Mouse (Mus musculus) embryo, embryonic 10 days (tissue): ENCODE data around the gene Ccdc92b.

Experiments used
- DNase-seq: peaks from one replicate; pipeline ENCODE4 v3.0.0-alpha.2; 2015; ENCODE audit warnings: low spot score

Ccdc92b gene

DNA sequence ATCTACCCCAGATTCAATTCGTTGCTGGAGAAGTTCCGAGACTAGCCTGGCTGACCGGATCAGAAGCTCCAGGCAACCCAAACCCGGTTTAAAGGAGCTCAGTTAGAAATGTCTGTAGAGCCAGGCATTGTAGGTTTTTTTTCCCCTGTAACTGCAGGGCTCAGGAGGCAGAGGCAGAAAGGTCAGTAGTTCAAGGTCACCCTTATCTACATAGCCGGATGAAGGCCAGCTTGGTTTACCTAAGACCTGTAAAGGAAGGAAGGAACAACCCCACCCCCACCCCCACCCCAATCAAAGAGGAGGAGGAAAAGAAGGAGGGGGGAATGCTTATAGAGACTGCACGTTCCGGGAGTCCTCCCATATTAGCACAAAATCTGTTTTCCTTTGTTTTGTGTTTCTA lies 8.0 kb upstream of the Ccdc92b start:
- no peak for DNase-seq

DNA sequence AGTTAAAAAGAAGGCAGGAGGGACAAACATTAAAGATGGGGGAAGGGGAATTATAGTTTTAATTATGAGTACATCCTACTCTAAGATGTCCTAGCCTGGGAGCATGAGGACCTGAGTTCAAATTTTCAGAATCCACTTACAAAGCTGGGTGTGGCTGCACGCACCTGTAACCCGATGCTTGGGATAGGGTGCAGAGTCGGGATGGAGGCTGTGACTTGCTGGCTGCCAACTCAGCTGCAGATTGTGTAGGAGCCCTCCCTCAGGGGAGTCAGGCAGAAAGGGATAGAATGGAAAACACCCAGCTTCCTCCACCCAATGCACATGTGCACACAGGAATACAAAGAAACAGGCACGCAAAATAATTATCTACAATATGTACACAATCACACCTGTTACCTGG lies 6.0 kb upstream of the Ccdc92b start:
- DNase-seq = no peak

DNA sequence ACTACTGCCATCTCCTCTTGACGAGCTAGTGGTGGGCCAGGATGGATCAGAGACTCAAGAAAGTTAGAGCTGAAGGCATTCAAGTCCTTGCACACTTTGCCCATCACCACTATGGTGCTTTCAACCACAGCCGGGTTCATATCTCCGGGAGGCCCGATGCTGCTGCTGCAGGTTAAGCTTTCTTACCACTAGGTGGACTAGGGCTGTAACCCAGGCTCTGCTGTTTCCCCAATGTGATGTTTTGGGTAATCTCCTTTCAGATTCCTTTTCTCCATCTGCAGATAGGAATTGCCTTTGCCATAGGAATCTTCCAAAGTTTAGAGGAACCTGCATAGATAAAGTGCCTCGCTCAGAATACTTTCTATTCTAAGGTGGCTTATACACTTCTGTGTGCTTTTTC lies 3.8 kb upstream of the Ccdc92b start:
- DNase-seq = no peak

DNA sequence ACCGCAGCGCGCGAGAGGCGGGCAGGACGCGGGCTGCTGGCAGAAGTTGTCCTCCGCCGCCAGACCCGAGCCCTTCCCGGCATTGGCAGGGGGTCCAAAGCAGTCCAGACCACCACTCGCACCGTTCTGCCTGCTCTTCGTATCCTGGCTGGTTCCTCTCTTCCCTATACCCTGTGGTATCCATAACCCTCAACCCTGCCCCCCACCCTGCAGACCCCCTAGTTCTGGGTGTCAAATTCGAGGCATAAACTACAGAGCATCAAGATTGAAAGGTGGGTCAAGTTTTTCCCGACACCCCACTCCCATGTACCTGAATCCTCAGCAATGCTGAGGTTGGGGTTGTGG lies 523 bp downstream of the Ccdc92b start:
- DNase-seq = no peak

DNA sequence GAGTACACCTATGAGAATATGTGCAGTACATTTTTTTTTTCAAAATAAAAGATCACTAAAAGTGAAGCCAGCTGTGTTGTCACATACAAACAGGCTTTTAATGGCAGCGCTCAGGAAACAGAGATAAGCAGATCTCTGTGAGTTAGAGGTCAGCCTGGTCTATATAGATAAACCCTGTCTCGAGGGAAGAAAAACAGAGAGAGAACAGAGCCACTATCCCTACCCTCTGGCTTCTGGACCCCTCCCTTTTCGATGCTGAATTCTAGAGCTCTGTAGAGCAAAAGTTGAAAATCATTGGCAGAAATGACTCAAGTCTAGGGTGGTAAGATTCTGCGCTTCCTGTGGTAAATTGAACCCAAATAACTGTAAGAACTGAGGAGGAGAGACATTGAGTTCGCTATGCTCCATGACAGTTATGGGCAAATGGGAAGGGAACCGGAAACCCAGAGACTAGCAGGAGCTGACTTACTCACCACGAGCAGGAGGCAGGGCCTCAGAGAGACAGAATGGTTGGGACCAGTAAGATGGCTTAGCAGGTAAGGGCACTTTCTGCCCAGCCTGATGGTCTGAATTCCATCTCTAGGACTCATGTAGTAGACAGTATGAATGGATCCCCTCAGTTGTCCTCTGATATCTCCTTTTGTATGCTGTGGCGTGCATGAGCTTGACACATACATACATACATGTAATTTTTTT lies 2.7 kb downstream of the Ccdc92b start:
- no peak for DNase-seq

DNA sequence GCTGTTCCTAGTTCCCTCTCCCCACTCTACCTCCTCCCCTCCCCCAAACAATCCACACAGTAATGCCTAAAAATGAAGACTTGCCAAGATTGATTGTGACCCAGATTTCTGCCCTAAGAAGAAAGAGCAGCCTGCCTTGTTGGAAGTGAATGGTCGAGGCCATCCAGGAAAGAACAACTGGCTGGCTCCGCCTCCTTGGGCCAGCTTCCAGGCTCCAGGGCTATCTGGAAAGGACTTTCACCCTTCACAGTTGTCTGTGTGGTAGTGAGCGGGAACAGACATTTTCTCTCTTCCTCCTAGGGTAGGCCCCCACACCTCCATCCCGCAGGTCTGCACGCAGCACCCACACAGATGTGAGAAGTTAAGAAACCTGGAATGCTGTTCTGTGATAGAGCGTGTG lies 4.3 kb downstream of the Ccdc92b start:
- DNase-seq = no peak

DNA sequence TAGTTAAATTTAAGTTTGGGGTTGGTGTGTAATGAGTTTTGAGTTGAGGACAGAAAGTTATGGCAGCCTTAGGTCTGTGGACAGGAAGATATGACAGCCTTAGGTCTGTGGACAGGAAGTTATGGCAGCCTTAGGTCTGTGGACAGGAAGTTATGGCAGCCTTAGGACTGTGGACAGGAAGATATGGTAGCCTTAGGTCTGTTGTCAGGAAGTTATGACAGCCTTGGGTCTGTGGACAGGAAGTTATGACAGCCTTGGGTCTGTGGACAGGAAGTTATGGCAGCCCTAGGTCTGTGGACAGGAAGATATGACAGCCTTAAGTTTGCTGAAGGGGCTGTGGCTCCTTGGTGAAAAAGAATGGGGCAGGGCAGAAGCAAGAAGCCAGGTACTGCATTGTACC lies 5.9 kb downstream of the Ccdc92b start:
- no peak for DNase-seq

DNA sequence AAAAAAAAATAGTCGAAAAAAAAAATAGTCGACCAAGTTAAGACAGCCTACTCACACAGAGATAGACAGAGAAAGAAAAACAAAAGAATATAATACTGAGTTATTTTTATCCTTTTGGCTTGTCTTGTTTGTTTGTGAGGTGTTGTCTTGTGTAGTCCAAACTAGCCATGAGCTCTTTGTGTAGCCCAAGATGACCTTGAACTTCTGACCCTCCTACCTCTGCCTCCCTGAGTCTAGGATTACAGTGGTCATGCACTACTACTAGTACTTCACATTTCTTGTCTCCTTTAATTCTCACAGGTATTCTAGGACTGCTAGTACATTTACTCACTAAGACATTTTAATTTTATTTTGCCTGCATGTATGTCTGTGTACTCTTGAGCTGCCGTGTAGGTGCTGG lies 8.1 kb downstream of the Ccdc92b start:
- no peak for DNase-seq

DNA sequence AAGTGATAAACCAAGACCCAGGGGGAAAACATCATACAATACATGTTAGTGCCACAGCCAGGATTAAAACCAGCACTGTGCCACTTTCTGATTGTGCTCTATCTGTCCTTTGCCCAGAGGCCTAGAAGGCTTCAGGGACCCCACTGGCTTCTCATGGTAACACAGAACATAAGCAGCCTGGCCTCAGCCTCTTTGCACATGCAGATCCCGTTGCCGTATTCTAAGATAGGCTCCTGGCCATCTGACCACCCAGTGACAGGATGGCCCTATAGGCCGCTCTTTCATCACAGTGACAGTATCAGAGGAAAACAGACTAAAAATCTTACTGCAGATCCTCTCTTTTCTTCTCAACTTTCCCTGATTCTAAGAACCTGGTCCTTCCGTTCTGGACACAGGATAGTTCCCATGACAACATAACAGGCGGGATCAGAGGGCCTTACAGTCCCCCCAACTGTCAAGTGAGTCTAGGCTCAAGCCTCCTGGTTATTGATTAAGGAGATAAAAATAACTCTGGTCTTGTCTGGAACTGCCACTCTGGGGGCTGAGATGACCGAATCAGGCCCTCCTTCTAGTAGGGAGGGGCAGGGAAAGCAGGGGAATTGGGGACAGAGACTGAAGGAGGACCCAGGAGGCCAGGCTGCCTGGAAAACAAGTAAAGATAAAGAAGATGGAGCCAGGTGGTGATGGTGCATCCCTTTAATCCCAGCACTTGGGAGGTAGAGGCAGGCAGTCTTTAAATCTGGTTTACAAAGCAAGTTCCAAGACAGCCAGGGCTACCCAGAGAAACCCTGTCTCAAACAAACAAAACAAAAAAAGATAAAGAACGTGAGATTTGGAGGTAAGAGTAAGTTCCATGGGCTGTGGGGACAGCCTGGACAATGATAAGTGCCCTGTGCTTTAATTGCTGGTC lies 12.7 kb downstream of the Ccdc92b start:
- DNase-seq = no peak

DNA sequence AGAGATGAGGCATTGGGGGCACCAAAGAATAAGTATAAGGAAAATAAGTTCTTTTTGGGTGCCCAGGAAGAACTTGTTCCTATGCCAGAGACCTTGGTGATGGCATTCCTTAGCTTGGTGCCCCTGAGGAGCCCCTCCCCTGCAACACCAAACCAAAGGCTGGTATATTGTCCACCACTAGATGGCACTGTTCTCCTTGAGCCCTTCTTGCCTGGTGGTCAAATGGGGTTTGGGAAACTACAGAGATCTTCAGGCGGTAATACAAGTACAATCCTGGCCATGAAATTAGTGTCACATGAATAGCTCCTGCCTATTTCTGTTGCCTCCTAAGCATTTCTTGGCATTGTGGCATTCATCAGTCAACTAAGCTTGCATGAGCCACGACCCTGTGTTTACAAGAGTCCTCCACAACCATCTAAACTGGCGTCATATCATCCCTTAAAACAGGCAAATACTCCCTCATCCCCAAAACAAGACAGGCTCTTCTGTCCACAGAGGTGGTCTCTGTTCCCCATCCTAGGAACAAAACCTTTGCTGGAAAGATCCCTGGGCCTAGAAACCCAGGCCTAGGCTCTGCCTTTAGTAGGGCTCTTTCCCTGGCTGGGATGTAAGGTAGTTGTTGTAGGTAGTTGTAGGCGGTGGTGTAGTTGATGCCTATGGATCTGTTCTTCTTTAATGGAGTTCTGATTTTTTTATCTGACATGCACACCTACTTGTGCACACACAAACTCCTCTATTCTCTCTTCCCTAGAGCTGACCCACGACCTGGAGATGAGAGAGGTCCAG lies 15.3 kb downstream of the Ccdc92b start:
- DNase-seq = peak; percentile 88

DNA sequence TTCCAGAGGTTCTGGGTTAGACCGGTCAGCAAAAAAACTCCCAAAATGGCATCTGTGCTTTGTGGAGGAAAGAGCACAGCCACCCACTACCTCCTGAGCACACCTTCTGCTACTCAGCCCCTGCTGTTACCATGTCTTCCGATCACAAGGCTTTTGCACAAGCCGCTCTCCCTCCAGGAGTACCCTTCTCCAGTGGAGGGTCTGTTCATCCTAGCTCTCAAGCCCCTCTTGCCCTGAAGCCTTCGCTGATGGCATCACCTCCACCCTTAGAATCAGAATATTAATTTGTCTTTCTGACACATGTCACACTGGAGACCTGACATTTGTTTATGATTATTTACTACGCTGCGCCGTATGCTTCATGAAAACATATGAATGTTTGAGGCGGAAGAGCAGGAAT lies 18.1 kb downstream of the Ccdc92b start:
- no peak for DNase-seq

DNA sequence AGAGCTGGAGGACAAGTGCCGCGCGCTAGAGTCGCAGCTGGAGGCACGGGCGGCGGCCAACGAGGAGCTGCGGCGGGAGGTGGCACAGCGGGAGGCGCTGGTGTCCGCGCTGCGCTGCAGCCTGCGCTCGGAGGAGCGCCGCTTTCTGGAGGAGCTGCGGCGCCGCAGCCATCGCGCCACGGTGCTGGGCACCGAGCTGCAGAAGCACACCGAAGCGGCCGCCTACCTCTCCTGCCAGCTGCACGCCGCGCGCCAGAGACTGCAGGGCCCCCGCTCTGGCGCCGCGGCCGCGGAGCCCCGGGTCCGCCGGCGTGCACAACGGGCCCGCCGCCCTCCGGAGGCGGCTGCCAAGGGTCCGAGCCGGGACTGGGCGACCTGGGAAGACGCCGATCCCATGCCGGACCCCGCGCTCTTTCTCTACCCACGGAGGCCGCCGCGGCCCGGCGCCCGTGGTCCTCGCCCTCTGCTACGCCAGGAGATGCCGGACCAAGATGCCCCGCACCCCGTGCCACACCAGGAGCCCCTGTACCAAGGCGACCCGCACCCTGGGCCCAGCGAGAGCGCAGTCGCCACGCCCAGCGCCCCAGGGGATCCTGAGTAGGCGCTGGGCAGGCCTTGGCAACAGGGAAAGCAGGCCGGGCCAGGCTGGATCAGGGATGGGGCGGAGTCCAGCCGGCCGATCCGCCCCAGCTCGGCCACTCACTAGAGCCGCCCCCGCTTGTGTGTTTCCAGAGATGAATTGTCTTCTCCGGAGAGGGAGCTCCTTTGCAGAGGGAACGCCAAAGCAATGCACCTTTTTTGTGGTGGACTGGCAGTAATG lies 18.8 kb downstream of the Ccdc92b start:
- peak; percentile 85 for DNase-seq

DNA sequence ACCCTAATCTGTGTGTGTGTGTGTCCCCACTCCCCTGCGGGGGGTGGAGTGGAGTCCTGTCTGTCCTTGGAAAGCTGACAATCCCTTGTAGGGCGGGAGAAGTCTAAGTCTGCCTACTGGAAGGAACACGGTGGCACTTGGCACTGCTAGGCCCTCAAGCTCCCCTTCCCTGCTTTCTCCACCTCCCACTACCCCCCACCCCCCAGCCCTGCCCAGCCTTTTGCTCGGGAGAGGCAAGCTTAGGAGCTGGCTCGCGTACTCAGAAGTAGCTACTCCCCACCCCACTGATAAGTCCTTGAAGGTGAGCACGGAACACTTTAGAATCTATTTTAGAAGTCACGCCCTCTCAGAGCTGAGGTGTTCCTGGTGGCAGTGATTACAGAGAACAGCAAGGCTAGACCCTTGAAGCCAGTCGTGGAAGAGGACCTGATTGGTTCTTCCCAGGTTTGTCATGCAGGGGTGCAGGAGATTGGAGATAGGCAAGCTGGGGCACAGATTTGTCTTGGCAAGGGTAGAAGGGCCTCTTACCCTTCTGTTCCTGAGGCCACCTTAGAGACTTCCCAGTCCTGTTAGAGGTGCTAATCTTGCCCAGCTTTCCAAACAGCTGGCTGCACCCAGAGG lies 19.5 kb downstream of the Ccdc92b start:
- DNase-seq = no peak

DNA sequence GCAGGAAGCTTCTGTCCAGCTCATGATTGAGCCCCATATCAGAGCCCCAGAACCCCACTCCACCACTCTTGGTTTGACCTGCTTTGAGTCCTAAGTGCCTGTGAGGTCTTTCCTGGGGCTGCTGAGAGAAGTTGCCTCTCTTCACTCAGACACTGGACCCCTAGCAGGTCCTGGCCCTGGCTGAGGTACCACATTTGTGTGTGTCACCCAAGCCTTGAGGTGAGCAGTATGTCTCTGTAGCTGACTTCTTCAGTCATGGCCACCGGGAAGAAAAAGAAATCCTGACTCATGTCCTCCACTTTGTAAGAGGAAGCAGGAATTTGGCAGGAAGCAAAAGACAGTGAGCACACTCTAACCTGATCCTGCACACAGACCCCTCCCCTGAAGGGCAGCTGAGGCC lies 20.2 kb downstream of the Ccdc92b start:
- DNase-seq = no peak

DNA sequence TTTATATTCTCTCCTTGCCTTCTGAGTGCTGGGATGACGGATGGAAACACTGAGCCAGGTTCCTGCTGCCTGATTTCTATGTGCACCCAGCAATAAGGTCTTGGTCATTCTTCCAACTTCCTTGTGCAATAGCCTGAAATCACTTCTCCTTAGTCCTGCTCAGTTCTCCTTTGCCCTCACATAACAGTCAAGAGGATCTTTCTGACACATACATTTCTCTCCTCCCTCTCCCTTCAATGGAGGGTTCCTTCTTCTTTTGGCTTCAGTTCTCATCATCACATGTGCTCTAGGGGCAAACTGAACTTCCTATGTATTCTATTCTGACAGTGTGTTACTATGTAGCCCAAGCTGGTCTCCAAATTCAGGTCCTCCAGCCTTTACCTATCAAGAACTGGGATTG lies 28.6 kb downstream of the Ccdc92b start:
- no peak for DNase-seq

DNA sequence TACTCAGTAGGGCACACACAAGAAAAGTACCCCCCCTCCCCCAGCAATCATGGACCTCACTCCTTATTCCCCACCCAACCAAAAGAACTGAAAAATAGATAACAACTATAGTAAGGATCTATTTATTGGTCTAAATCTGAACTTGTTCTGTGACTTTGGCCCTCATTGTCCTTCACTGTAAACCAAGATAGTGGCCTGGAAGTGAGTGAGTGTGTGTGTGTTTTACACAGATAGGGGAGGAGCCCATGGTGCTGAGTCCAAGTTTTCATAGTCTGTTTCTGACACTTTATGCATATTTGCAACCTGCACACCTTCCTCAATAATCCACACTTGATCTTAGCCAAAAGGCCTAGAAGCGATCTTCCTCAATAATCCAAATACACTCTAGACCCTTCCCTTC lies 29.3 kb downstream of the Ccdc92b start:
- DNase-seq = no peak

DNA sequence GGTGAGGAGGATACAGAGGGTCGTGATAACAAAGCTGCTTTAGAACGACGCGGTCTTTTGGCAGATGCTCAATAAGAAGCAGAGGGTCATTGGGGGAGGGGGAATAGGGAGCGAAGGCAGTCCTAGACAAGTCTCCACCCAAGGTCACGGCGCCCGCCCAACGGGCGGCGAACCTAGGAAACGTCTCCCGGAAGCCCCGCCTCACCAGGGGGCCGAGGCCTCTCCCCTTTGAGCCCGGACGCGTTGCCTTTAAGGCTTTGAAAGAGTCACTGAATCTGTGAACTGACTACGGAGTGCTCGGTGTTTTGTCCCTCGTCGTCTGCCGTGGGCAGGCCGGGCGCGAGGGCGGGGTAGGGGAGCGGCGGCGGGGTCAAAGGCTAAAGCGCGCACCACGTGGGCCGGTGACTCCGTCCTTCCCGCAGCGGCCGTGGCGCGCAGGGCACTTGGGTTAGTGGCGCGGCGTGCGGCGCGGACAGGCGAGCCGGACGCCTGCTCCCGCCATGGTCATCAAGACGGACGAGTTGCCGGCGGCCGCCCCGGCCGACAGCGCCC lies 29.8 kb downstream of the Ccdc92b start, which contains the start of gene Cluh:
Gene Cluh (plus strand): TSS at position 401 of the 552 bp plus-strand sequence.
- peak; percentile 97 for DNase-seq

DNA sequence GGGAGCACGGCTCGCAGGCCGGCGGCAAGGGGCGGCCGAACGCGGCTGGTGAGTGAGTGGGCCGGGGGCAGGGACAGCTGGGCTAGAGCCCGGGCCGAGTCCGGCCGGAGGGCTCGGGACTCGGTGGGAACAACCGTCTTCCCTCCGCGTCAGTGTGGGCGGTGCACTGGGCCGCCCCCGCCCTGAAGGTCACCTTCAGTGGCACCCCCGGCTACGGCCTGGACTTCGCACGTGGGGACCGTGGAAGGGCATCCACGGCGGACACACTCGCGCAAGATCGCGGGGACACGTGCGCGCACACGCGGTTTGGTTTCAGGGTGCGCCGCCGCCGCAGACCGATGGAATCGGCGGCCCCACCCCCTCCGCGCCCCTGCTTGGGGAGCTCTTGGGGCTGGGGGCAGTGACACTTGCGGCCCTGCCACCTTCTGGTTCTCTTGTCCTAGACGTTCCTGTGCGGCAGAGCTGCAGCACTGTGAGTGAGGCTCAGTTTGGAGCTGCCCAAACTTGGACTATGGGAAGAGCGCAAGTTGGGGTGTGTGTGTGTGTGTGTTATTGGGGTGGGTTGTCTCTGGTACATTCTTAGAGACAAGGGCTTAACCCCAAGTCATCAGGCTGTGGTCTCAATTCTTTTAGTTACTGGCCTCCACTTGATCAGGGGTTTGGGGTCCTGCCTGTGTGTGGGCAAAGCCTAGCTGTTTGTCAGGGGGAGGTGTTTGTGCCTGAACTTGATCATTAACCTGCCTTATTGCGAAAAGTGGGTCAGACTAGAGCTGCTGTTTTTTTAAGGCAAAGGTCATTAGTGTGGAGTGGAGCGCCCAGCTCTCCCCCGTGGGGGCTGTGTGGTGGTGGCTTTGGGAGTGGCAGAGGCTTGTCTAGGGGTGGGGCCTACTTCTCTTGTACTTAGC lies 30.5 kb downstream of the Ccdc92b start:
- DNase-seq = peak; percentile 41

DNA sequence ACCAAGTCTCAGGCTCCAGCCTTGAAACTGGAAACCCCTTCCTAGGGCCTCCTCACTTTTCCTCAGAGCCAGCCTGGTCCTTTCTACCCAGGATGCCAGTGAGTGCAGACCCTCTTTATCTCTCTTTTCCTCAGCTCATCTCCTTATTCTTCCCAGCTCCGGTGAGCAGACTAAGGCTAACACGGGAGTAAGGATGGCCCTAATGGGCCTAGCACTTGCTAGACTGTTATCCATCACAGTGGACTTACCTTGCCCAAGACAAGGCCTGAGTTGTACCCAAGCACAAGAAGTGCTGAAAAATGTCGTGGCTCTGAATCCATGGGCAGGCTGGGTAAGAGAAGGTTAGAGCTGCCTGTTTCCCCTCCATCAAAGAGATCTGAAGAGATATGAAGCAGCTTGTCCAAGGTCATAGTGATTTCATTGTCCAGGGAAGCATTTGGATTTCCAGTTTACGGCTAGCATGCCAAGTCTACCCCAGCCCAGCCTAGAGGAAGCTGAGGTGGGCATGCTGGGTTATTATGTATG lies 31.2 kb downstream of the Ccdc92b start:
- no peak for DNase-seq

DNA sequence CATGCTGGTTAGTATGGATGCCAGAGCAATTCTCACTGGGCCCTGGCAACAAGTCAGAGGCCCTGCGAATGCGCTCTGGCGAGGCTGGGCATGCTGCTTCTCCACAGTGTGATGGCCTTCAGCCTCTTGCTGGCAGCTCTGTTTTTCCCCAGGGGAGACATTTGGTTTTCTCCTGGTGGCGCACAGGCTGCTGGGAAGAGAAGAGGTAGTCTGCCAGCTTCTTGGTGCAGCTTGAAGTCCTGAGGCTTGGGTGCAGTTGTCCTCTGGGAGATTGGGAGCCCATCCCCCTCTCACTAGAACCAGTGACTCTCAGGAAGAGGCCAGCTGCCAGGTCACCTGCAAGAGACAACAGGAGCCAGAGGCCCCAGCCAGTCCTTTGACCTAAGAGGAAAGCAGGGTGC lies 33.4 kb downstream of the Ccdc92b start:
- DNase-seq = no peak
